Mouse (Mus musculus) neutrophil, adult 5-6 weeks (primary cell): ENCODE measurements around the gene Gm20388. TPM values are rescaled to one million over a fixed set of nuclear protein-coding genes. Genes with fewer than 3 reads are reported as not detected.

ENCODE experiments used
- ATAC-seq: fragments of 151-379, 151-347 bp; 2 replicates; pipeline ENCODE4 v1.8.0; 2017; ENCODE audit warnings: mild to moderate bottlenecking, moderate TSS enrichment; ENCODE audit not compliant: insufficient number of reproducible peaks, poor library complexity, low FRiP score, severe bottlenecking; ENCODE audit errors: extremely low read depth
- total RNA-seq: library from RNA; stranded (forward); fragments of 200-1000 nt; gene quantifications from 2 replicates; pipeline ENCODE4 v1.2.3, GENCODE M21; 2017

Gm20388 gene
- total RNA-seq, 1 experiment from 2014 or later, result 10.8 TPM

DNA sequence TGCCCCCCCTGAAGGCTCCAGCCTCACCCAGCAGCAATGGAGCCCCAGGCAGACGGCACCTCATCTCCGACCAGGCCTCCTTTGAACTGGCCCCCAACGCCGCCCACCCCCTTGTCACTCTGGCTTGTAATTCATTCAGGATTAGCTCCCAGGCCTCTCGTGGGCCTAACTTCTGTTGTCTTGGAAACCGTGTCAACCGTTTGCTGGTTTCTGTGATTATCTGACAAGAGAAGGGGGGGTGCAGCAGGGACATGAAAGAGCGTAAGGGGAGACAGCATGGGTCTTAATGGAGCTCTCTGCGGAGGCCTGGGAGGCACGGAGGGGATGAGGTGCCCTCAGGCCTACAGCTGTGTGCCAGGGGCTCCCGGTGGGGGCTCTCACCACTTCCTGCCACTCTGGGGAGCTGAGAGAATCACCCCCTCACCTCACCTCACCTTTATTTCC lies 586.9 kb downstream of the Gm20388 start:
- no peak for ATAC-seq

DNA sequence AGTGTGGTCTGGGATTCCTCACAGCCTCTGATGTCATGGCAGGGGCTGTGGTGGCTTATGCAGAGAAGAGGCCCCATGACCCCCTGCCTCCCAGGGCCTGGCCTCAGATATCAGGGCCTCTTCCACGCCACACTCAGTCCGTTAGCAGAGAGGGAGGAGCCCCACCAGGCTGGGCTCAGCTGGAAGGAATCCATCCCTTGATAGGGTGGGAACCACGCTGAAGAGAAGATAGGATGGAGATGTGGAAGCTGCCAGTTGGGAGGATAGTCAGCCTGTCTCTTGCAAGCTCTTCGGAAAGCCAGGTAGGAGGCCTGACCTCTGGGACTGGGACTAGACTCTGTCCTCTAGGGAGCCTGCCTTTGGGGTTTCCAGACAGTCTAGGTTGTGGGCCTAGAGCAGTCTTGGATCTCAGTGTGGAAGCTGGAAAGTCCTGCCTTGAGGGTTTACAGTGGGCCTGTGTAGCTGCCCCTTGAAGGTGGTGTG lies 587.7 kb downstream of the Gm20388 start:
- ATAC-seq, result no peak

DNA sequence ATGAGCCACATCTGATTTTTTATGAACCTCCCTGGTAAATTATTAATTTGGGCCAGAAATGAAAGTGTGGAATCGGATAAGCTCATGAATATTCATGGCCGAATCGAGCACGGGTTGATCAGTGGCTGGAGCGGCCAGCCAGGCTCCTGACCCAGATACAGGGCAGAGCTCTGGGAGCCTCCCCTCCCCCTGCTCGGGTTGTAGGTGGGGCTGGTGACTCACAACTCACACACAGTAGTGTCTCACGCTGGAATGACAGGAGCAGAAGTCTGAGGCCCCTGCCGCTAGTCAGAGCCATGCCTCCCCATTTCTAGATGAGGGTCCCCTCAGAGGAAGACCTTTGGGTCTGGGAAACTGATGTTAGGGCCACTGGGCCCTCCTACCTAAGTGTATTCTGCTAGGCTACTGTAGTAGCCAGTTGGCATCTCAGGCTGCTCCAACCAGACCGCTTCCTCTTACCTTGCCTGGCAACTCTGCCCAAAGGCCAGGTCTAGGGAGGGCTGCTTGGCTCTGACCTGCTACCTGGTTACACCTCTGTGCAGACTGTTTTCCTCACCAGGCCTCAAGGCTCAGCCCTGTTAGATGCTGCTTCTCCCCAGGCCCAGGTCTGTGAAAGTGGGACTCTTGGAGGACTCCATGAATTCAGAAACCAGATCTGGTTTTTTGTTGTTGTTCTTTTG lies 588.4 kb downstream of the Gm20388 start:
- ATAC-seq, result no peak

DNA sequence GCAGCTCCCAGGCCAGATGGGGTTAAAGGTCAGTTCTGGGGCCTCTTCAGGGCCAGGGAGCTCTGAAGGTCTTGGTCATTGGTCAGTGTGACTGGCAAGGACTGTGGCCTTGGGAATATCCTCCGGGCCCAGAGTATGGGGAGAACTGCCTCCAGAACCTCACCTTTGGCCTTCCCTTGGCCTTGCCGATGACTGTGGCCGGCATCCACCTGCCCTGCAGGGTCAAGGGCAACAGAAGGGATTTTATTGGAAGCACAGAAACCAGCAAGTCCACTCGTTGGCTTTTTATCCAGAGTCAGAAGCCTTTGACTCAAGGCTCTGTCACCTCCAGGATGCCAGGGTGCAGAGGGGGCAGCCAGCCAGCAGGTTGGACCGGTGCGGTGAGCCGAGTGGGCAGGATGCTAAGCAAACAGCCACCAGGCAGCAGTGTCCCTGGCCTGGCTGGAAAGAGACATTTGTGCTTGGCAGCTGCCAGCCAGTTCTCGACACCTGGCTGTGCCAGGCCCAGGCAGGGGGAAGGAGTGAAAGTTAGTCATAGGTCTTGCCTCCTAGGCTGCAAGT lies 590.1 kb downstream of the Gm20388 start:
- no peak for ATAC-seq

DNA sequence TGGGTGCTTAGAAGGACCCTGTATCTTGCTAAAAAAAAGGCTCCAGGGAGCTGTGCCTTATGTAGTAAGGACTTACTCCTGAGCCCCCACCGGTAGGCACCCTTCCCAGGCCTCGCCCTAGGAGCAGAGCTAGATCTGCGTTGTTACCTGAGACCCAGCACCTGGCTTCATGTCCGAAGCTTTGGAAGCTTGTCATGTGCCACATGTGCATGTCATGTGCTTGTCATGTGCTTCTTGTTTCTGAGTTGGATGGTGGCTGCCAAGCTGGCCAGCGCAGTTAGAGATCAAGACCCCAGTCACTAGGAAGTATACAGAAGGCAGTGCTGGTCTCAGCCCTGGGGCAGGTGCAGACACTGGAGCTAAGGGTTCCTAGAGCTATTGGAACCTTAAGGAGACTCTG lies 590.8 kb downstream of the Gm20388 start:
- ATAC-seq, result no peak

DNA sequence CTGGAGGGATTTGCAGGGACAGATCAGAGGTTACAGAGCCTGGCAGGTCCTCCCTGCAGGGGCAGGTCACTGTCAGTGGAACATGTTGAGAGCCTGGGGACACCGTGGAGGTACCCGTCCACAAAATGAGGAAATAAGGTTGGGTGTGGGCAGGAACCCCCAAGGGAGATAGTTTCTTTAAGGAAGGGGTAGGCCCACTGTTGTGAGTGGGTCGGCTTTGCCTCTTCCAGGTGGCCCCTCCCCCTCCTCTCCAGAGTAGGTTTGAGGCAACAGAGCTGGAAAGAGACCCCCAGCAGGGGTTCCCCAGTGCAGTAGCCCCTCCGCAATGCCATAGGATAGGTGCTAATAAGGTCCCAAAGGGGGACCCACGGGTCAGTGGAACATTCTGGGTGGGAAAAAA lies 591.8 kb downstream of the Gm20388 start:
- peak; percentile 30; the same call in 1 of the 2 replicates for ATAC-seq

DNA sequence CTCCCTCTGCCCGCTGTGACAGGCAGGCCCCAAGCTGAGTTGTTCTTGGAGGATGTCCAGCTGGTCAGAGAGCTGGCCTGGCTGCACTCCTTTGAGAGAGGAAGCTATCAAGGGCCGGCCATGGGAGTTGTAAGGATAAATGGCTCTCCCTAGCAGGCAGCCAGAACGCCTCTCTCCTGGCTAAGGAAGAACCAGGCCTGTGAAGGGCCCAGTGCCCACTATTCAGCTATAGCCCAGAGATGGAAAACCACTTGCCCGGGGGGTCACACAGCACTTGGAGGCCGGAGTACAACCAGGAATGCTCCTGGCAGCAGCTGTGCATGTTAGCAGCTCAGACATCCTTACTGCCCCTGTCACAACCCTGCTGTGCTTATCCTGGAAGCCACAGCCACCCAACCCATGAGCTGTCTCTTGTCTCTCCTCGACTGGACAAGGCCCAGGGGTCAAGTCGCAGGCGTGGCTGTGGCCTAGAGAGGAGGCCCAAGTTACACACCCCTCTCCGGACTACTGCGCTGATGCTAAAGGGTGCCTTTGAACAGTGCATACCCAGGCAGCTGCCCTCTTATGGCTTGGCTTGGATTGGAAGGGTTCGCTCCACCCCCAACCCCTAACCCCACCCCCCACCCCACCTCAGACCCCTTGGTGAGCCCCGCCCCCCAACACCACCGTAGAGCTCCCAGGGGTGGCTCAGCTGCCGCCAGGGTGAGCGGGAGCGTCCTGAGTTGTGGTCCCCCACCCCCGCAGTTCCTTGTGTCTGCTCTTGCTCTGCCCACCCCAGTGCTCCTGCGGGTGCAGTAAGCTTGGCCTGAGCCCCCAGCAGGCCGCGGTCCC lies 593.8 kb downstream of the Gm20388 start:
- ATAC-seq, result no peak

DNA sequence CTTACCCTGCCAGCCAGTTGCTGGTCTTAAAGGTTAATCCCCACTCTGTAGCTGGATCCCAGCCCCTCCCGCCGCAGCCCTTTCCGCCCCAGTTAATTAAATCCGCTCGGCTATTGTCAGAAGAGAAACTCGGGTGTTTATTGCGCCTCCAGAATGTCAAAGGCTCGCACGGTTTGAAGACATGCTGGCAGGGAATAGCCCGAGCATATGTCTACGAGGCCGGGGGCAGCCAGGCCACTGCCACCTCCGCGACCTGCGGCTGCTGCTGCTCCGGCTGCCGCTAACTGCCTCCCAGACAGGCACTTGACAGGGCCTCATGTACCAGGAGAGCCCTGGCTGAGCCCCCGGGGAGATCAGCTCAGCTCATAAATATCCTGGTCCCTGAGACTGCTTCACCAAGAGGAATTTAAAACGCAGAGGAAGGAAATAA lies 594.5 kb downstream of the Gm20388 start:
- ATAC-seq, result no peak

DNA sequence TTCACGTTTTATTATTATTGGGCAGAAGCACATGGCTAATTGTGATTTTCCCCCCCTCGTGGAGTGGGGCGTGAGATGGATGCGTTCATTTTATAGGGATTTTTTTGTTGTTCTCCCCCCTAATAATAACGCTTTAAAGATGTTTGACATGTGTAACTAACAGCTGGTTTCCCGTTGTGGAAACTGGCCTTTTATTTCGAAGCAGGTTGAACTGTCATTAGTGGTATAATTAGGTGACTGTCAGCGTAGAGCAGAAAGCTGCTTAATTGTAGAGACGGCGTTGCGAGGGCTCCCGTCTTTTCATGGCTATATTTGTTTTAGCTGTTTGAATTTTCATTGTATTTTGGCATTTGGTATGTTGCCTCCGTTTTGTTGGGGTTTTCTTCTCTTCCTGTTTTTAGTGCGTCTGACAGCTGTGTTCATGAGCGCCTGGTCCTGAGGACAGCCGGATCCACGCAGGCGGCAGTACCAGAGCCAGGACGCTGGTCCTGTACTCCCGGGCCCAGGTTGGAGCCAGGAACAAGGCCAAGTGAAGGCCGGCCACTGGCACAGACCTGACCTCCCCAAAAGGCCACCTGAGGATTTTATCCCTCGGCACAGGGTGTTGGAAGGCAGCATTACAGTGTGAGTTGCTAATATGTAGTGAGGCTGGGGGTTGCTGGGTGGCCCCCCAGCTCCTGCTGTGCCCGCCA lies 595.1 kb downstream of the Gm20388 start:
- ATAC-seq, result no peak

DNA sequence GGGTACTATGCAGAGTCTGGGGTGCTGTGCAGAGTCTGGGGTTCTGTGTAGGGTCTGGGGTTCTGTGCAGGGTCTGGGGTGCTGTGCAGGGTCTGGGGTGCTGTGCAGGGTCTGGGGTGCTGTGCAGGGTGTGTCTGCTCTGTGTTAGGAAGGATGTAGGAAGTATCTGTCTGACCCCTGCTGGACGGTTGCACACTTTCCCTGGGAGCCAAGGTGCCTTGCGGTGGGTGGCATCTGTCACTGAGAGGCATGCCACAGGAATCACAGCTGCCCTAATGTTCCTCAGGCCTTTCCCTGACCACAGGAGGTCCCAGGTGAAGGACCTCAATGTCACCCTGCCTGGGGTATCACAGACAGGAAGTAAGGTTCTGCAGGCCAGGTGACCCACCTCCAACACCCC lies 595.9 kb downstream of the Gm20388 start:
- no peak for ATAC-seq

DNA sequence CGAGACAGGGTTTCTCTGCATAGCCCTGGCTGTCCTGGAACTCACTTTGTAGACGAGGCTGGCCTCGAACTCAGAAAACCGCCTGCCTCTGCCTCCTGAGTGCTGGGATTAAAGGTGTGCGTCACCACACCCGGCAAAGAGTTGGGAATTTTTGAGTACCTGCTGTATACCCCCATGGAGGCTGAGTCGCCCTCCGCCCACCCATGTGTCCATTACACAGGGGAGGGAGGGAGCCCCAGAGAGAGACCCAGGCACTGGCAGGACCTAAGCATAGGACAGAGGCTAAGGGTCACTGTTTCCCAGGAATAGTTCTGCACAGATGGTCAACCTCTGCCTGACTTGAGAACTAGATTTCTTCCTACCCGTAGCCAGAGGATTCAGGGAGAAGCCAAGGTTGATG lies 596.6 kb downstream of the Gm20388 start:
- ATAC-seq, result no peak

DNA sequence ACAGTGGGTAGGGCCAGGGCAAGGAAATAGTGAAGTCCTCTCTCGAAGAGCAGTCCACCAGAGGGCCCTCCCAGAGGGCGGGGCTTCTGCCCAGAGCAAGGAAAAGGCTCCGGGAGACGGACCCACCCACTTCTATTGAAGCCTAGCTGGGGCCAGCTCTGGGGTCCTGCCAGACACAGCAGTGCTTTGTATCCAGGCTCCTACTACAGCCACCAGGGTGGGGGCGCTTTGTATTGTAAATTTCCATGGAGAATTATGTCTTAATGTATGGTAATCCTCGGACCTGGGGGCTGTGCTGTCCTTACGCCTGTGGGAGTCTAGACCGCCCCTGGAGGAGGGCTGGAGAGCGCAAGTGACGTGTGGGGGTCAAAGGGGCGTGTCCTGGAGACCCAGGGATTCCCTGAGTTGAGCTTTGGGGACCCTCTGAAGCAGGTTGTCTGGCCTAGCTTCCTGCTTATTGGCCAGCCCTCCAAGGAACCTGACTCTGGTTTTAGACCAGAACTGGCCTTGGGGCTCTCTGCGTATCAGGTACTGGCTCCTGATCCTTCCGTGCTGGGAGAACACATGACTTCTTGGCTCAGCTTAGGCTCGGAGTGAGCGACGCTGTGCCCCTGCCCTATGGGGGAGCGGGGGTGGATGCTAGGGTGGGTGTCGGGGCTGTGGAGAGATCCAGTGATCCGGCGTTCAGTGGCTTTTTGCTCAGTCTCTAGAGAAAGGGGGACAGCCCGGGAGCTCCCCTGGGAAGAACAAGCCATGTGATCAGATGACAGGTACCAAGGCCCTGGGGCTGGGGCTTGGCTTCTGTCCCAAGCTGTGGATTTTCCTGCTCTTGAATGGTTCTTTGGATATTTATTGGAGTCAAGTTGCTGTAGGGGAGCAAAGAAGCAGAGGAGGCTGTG lies 598.7 kb downstream of the Gm20388 start:
- ATAC-seq, result no peak

DNA sequence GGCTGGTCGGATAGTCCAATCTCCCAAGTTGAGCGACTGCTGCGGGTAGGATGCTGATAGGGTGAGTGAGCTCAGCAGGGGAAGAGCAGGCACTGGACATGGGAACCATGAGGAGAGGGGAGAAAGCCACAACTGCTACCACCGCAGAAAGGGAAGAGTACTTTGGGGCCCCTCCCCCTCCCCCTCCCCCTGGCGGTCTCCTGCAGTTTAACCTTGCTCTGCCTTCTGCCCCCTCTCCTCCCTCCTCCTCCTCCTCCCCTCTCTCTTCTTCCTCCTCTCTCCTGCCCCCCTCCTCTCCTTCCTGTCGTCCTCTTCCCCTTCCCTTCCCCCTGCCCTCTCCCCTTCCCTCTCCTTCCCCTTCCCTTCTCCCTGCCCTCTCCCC lies 599.4 kb downstream of the Gm20388 start:
- no peak for ATAC-seq

DNA sequence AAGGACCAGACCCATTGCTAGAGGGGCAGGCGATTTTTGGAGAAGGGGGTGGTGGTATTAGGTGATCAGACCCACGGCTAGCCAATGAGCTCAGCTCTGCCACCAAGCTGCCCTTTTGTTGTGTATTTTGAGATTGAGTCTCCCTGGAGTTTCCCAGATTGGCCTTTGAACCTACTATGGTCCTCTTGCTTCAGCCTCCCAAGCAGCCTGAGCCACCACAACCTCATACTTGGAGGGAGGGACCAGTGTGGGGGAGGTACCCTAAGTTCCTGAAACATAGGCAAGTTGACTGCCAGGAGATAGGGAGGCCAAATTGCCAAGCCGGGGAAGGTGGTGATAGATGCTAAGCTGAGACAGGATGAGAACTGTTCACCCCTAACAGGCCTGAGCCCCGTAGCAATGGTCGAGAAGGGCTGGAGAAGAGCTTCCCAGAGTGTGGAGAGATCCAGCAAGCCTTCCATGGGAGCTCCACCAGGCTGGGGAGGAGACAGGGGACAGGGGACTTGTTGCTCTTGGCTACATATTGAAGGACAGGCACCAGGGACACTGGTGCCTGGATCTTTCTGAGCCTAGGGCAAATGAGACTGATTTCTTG lies 600.3 kb downstream of the Gm20388 start:
- ATAC-seq, result no peak

DNA sequence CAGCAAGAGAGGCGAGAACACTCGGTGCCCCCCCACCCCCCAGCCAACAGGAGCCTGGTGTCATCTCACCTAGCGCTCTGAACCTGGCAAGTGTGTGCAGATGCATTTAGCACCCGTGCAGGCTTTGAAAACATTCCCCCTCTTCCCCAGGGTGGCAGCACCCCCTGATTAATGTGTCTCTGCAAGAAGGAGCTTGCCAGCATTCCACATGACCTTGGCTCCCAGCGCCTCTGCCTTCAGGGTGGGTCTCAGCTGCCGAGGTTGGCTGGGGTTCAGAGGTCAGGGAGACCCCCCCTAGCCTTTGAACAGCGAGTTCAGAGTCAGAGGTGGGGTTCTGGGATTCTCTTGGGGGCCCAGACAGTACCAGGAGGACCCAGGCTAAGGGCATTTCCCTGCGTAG lies 601.1 kb downstream of the Gm20388 start:
- ATAC-seq, result no peak

DNA sequence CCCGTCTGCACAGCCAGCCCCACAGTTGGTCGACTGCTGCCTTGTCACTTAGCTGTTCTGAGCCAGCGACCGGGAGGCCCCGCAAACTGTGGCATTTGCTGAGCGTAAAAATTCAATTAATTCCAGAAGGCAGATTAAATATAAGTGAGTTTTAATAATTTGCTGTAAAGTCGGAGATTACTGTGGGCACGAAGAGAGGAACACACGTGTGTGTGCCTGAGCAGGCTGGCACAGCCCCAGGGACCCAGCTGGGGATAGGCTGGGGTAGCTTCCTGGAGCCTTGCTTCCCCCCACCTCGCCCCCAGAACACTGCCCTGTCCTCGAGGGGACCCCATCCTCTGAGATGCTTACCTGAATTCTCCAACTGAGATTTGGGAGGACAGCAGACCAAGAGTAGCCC lies 601.7 kb downstream of the Gm20388 start:
- ATAC-seq, result no peak

DNA sequence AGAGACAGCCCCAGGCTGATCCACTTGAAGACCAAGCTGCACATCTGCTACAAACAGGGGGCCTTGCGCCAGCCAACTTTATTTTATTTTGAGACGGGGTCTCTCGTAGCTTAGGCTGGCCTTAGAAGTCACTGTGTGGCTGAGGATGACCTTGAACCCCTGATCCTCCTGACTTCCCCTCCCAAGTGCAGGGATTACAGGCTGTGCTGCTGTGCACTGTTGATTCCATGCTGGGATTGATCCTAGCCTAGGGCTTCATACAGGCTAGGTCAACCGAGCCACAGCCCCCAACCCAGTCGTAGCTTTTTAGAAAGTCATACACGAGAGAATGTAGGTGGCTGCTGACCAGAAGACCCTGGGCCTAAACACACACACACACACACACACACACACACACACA lies 602.5 kb downstream of the Gm20388 start:
- ATAC-seq, result no peak
